Mouse (Mus musculus): ENCODE data around the gene Bcl3. TPM values are rescaled to one million over a fixed set of nuclear protein-coding genes. Genes with fewer than 3 reads are reported as not detected.

Gene Bcl3
- polyA plus RNA-seq (2015; fragmentation: Nextera tagmentation; extraction: Ambion mirVana), result 3.5 and 3.8 TPM in 2 replicates

DNA sequence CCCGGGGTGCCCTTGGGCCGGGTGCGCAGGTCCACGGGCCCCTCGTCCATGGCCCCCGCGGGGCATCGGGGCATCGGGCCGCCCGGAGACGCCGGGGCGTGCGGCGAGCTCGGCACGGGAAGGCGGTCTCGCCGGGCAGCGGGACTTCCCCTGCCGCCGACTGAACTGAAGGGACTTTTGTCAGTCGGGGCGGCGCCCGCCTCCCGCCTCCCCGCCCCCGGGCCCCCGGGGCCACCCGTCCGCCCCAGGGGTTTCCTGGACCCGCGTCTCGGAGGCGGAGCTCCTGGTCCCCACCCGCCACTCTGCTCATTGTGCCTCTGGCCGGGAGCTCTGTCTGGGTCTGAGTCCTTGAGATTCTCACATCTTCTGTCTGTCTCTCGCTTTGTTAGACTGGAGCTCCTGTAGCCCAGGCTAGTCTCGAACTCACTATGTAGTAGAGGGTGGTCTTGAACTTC is at the start of gene Bcl3:
Gene Bcl3 (minus strand): TSS at position 167 of the 455 bp plus-strand sequence.
- peak within 1 kb of the TSS; percentile 78 for H3K9ac ChIP-seq (ENCODE audit: low read depth, low read length)
- peak; percentile 47 for DNase-seq (ENCODE audit: low spot score)
- 2% methylated on average over 32 of the region's 42 CpGs for WGBS
- H3K27me3 ChIP-seq (ENCODE audit: insufficient read depth, low read length), result no peaks in the 10 kb centered on the region; the same call in 1 of the 2 replicates
- no peaks in the 10 kb centered on the region for H3K36me3 ChIP-seq (ENCODE audit: insufficient read depth, low read length)
- peak within 1 kb of the TSS; percentile 90 for H3K4me2 ChIP-seq (ENCODE audit: low read length)
- ATAC-seq (replicated peaks; ENCODE audit: low FRiP score, low read depth), result no peak
- peak within 1 kb of the TSS; percentile 56 for H3K4me3 ChIP-seq (replicated peaks; ENCODE audit: low read depth, low read length)
- H3K27ac ChIP-seq, result peak within 1 kb of the TSS; percentile 91
- peaks cover 21% of the 10 kb centered on the region for H3K4me1 ChIP-seq (replicated peaks; ENCODE audit: insufficient read depth, low read length)
- TF ChIP-seq CTCF (IDR thresholded peaks at IDR 0.05; ENCODE audit: low read depth), result no peak
- H3K9me3 ChIP-seq (replicated peaks; ENCODE audit: low read length), result no peaks in the 10 kb centered on the region

DNA sequence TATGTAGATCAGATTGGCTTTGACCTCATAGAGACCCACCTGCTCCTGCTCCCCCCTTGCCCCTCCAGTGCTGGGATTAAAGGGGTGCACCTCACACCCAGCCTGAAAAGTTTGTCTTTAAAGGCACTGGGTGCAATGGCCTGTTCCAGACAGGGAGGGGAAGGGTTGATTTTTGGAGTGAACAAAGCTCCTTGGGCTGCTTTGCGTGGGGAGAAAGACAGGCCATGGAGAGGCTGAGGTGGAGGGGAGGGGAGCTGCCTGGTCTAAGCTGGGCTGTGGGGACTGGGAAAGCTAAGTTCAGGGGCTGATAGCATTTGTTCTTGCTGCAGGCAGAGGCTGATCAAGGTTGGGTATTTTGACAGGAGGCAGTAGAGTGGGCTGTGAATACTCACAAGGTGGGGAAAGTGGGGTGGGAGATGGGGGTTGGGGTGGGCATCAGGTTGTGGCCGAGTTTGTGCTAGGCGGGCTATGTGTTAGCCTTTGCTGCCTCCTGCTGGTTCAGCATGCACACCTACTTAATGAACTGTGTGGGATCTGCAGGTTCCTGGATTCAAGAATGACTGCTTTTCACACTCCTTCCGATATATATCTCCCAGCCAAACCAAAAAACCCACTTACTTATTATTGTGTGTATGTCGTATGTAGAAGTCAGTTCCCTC is 49.5 kb upstream of the Bcl3 start:
- ATAC-seq (replicated peaks; ENCODE audit: low FRiP score, low read depth) (no peak), DNase-seq (ENCODE audit: low spot score) (peak; percentile 43)
- H3K9me3 ChIP-seq (replicated peaks; ENCODE audit: low read length), result no peaks in the 10 kb centered on the region
- H3K36me3 ChIP-seq (ENCODE audit: insufficient read depth, low read length), result no peaks in the 10 kb centered on the region
- no peak overlapping the region for H3K9ac ChIP-seq (ENCODE audit: low read depth, low read length)
- WGBS, result 42% methylated on average over 5 of the region's 5 CpGs
- H3K27ac ChIP-seq, result no peak overlapping the region
- peak; percentile 66 for TF ChIP-seq CTCF (IDR thresholded peaks at IDR 0.05; ENCODE audit: low read depth)
- H3K4me1 ChIP-seq (replicated peaks; ENCODE audit: insufficient read depth, low read length), result no peaks in the 10 kb centered on the region
- no peak overlapping the region for H3K4me3 ChIP-seq (replicated peaks; ENCODE audit: low read depth, low read length)
- no peak overlapping the region for H3K4me2 ChIP-seq (ENCODE audit: low read length)
- H3K27me3 ChIP-seq (ENCODE audit: insufficient read depth, low read length), result no peaks in the 10 kb centered on the region

DNA sequence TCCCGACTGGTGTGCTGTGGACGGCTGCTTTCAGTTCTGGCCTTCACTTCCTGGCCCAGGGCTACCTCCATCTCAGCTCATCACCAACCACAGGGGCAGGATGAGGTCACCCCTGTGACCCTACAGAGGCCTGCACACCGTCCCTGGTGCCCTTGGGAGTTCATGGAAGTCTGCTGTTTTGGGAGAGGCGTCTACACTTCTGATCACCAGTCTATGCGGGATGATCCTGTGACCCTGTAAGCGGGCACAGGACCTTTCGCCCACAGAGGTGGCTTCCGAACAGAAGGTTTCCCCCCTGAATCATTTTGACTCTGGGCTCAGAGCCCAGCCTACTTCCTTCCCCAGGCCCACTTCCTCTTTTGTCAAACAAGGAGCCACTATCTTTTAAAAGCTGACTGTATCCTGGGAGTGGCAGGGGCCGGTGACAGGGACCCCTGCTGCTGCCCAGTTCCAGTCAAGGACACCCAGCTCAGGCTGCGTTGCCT is 48.6 kb upstream of the Bcl3 start:
- no peaks in the 10 kb centered on the region for H3K36me3 ChIP-seq (ENCODE audit: insufficient read depth, low read length)
- DNase-seq (ENCODE audit: low spot score) (no peak), ATAC-seq (replicated peaks; ENCODE audit: low FRiP score, low read depth) (no peak)
- H3K27ac ChIP-seq, result no peak overlapping the region
- H3K9me3 ChIP-seq (replicated peaks; ENCODE audit: low read length), result no peaks in the 10 kb centered on the region
- 60% methylated on average over 10 of the region's 10 CpGs for WGBS
- H3K9ac ChIP-seq (ENCODE audit: low read depth, low read length), result no peak overlapping the region
- no peak overlapping the region for H3K4me2 ChIP-seq (ENCODE audit: low read length)
- H3K27me3 ChIP-seq (ENCODE audit: insufficient read depth, low read length), result no peaks in the 10 kb centered on the region
- no peak for TF ChIP-seq CTCF (IDR thresholded peaks at IDR 0.05; ENCODE audit: low read depth)
- H3K4me3 ChIP-seq (replicated peaks; ENCODE audit: low read depth, low read length), result no peak overlapping the region
- no peaks in the 10 kb centered on the region for H3K4me1 ChIP-seq (replicated peaks; ENCODE audit: insufficient read depth, low read length)

DNA sequence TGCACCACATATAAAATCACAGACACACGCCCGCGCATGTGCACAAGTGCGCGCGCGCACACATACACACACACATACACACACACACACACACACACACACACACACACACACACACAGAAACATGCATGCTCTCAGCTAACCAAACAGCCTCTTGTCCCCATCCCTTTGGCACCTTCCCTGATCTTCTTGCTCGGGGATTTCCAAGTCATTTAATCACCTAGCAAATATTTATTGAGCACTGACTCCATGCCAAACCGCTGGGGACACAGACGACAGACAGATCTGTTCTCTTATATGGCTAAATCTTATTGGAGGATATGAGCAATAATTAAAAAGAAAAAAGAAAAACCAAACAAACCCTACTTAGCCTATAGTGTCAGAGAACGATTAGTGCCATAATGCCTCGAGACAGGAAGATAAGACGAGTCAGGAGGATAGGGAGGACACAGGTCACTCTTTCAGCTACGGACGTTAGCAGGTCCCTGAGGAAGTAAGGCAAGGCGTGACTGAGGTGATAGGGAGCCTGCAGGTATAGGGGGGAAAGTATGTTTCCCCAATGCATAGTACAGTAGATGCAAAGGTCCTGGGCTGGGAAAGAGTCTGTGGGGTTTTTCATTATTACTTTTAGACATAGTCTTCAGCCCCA is 45.3 kb upstream of the Bcl3 start:
- Histone ChIP-seq H3K27me3 (ENCODE audit: insufficient read depth, low read length) (no peaks in the 10 kb centered on the region), H3K9ac (ENCODE audit: low read depth, low read length) (no peak overlapping the region), H3K4me3 (replicated peaks; ENCODE audit: low read depth, low read length) (no peak overlapping the region), H3K4me1 (replicated peaks; ENCODE audit: insufficient read depth, low read length) (no peaks in the 10 kb centered on the region), H3K4me2 (ENCODE audit: low read length) (no peak overlapping the region), H3K27ac (no peak overlapping the region), H3K9me3 (replicated peaks; ENCODE audit: low read length) (no peaks in the 10 kb centered on the region), H3K36me3 (ENCODE audit: insufficient read depth, low read length) (no peaks in the 10 kb centered on the region)
- DNase-seq (ENCODE audit: low spot score) (no peak), ATAC-seq (replicated peaks; ENCODE audit: low FRiP score, low read depth) (no peak)
- TF ChIP-seq CTCF (IDR thresholded peaks at IDR 0.05; ENCODE audit: low read depth), result no peak
- WGBS, result 82% methylated on average over 16 of the region's 16 CpGs

DNA sequence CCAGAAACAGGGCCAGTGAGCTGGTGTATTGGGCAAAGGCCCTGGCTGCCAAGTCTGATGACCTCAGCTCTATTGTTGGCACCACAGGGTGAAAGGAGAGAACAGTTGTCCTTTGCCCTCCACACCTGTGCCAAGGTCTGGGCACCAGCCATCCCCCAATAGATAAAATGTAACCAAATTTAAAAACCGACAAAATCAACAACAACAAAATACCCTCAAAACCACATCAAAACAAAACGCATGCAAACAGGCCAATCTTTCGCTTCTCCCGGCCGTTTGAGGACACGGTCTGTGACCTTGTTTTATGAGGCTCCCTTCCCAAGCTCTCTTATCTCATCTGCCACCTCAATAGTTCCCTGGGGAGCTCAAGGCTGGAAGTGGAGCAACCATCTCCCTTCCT is 43.9 kb upstream of the Bcl3 start:
- no peak for DNase-seq (ENCODE audit: low spot score)
- no peak for TF ChIP-seq CTCF (IDR thresholded peaks at IDR 0.05; ENCODE audit: low read depth)
- no peak overlapping the region for H3K9ac ChIP-seq (ENCODE audit: low read depth, low read length)
- 63% methylated on average over 6 of the region's 6 CpGs for WGBS
- no peaks in the 10 kb centered on the region for H3K4me1 ChIP-seq (replicated peaks; ENCODE audit: insufficient read depth, low read length)
- H3K27ac ChIP-seq, result no peak overlapping the region
- H3K9me3 ChIP-seq (replicated peaks; ENCODE audit: low read length), result no peaks in the 10 kb centered on the region
- no peaks in the 10 kb centered on the region for H3K36me3 ChIP-seq (ENCODE audit: insufficient read depth, low read length)
- H3K4me2 ChIP-seq (ENCODE audit: low read length), result no peak overlapping the region
- H3K27me3 ChIP-seq (ENCODE audit: insufficient read depth, low read length), result no peaks in the 10 kb centered on the region
- H3K4me3 ChIP-seq (replicated peaks; ENCODE audit: low read depth, low read length), result no peak overlapping the region
- ATAC-seq (replicated peaks; ENCODE audit: low FRiP score, low read depth), result no peak

DNA sequence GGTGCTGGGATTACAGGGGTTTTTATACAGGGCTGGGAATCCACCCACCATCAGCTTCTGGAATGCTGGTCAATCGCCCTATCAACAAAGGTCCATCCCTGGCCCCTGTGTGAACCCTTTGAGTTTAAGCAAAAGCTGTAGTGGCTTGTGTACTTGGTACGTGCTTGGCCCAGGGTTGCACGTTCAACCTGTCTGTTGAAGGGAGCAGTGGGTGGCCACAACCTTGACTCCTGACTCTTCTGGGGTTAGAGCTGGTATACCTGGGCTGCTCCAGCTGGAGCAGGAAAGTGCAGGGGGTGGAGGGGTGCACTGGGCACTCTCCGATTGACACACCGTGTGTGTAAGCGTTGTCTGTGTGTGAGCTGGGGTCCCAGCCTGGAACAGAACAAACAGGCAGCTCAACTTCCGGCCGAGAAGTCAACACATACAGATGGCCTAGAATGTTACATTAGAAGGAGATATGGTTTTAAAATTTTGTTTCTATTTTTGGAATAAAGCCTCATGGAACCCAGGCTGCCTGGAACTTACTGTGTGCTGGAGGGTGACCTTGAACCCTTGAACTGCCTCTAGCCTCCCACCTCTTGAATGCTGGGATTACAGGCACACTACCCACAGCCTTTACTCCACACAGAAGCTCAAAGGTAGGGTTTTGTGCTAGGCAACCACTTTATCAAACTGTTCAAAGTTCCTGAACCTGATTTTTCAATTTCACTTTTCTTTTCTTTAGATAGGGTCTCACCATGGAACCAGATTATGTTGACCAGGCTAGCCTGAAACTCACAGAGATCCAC is 42.9 kb upstream of the Bcl3 start:
- H3K4me2 ChIP-seq (ENCODE audit: low read length), result no peak overlapping the region
- ATAC-seq (replicated peaks; ENCODE audit: low FRiP score, low read depth), result no peak

More for the DNA sequence above, 42.9 kb upstream of the Bcl3 start:
- no peak for TF ChIP-seq CTCF (IDR thresholded peaks at IDR 0.05; ENCODE audit: low read depth)
- no peak overlapping the region for H3K27ac ChIP-seq
- no peak overlapping the region for H3K9ac ChIP-seq (ENCODE audit: low read depth, low read length)
- no peaks in the 10 kb centered on the region for H3K27me3 ChIP-seq (ENCODE audit: insufficient read depth, low read length)
- no peak for DNase-seq (ENCODE audit: low spot score)
- no peaks in the 10 kb centered on the region for H3K36me3 ChIP-seq (ENCODE audit: insufficient read depth, low read length)
- H3K4me3 ChIP-seq (replicated peaks; ENCODE audit: low read depth, low read length), result no peak overlapping the region
- H3K9me3 ChIP-seq (replicated peaks; ENCODE audit: low read length), result no peaks in the 10 kb centered on the region
- WGBS, result 81% methylated on average over 8 of the region's 8 CpGs
- H3K4me1 ChIP-seq (replicated peaks; ENCODE audit: insufficient read depth, low read length), result no peaks in the 10 kb centered on the region

Data from kidney, postnatal 0 days (tissue).